Mouse (Mus musculus): Measurements from ENCODE around the gene Atrn. TPM values are rescaled to one million over a fixed set of nuclear protein-coding genes. Genes with fewer than 3 reads are reported as not detected.

Atrn gene
- polyA plus RNA-seq (2017; shearing (Covaris generic)): 1 to 10 TPM; 5.1 to 7.9 (median 7.2) TPM

GRCm38 (mm10) chr2:130905751-130906583 lies at the start of gene Atrn, which contains the start of gene 4930402H24Rik:
TSS of gene Atrn (plus strand) at chr2:130906495.
TSS of gene 4930402H24Rik (minus strand) at chr2:130906406.
- peak; percentile 92 for ATAC-seq

- no peak for ATAC-seq
Observed at GRCm38 (mm10) chr2:130862091-130862490, 44.2 kb upstream of the Atrn start.

- no peak for ATAC-seq
Observed at GRCm38 (mm10) chr2:130870916-130871315, 35.4 kb upstream of the Atrn start.

- no peak for ATAC-seq
Observed at GRCm38 (mm10) chr2:130877376-130877775, 28.9 kb upstream of the Atrn start.

DNA sequence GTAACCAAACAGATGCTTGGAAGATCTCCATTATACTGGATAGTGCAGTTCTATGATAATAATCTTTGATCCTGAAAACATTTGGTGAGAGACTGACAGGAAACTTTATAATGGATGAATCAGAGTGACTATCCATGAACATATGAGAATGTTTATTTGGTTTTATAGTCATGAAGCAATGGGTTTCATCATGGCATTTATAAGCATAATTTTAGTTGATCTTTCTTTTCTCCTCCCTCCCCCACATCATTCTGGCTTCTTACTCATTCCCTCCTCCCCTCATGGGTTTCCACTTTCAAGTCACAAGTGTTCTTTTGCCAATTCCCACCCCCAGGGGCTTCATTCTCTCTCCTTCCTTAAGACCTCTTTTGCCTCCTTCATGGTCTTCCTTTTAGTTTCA lies 19.3 kb upstream of the Atrn start:
- ATAC-seq: no peak

GRCm38 (mm10) chr2:130887456-130887855 lies 18.8 kb upstream of the Atrn start:
- no peak for ATAC-seq

GRCm38 (mm10) chr2:130896944-130897343 lies 9.4 kb upstream of the Atrn start:
- no peak for ATAC-seq

GRCm38 (mm10) chr2:130897856-130898255 lies 8.4 kb upstream of the Atrn start:
- no peak for ATAC-seq

DNA sequence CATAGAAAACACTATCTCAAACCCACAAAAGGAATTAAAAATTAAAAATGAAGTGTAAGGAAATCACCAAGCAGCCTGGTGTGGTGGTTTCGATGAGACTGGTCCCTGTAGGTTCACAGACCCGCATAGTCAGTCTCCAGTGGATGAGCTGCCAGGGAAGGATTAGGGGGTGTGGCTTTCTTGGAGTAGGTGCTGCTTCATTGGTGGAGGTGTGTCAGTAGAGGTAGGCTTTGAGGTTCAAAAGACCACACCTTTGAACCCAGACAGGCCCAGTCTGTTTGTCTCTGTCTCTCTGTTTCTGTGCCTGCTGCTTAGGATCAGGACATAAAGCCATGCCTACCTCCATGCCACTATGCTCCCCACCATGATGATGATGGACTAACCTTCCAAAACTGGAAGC lies 7.5 kb upstream of the Atrn start:
- no peak for ATAC-seq

- ATAC-seq: peak; percentile 23
Observed at GRCm38 (mm10) chr2:130906584-130907315, 455 bp downstream of the Atrn start.

DNA sequence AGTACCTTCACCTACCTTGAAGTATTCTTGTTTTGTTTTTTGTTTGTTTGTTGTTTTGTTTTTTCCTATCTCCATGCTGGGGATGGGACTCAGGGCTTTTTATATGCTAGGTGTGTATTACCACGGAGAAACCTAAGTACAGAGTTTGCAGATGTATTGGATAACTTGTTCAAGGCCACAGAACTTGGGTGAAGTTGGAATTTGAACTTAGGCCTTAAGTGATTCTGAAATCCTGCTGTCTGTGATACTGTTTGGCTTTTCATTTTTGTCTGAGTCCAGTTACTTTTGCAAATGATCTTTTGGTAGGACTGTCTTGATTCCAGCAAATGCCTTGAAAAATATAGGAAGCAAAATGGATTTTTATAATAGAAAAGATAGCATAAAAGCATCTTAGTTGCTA lies 5.4 kb downstream of the Atrn start:
- no peak for ATAC-seq

- ATAC-seq: no peak
Observed at GRCm38 (mm10) chr2:130914873-130915272, 8.6 kb downstream of the Atrn start.

DNA sequence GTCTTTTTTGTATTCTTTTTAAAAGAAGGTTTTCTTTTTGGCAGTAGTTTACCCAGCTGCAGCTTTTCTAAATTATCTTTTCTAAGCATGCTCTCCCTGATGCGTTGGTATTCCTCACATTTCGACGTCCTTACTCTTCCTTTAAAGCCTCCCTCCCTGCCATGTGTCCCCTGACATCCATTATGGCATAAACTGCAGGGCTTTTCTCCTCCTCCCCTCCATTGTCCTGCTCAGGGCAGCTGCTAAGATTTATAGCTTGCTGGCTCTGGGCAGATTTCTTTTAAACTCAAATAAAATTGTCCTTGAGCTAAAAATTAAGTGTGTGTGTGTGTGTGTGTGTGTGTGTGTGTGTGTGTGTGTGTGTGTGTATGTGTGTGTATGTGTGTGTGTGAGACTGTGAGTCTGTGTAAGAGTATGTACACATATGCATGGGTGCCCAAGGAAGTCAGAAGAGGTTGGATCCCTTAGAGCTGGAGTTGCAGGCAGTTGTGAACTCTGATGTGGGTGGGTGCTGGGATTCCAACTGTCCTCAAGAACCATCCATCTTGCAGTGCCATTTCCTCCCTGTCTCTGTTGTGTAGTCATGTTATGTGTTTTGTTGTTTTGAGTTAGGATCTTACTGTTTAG lies 10.3 kb downstream of the Atrn start:
- ATAC-seq: no peak

DNA sequence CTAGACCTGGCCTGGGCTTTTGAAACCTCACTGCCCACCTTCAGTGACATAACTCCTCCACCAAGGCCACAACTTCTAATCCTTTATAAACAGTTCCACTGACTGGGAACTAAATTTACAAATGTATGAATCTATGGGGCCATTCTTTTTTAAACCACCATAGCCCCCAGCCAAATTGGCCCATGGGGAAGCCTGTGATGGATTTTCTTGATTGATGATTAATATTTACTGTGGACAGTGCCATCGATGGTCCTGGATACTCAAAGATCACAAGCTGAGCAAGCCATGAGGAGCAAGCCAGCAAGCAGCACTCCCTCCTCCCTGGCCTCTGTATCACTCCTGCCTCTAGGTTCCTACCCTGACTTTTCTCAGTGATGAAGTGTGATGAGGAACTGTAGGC lies 11.4 kb downstream of the Atrn start:
- no peak for ATAC-seq

DNA sequence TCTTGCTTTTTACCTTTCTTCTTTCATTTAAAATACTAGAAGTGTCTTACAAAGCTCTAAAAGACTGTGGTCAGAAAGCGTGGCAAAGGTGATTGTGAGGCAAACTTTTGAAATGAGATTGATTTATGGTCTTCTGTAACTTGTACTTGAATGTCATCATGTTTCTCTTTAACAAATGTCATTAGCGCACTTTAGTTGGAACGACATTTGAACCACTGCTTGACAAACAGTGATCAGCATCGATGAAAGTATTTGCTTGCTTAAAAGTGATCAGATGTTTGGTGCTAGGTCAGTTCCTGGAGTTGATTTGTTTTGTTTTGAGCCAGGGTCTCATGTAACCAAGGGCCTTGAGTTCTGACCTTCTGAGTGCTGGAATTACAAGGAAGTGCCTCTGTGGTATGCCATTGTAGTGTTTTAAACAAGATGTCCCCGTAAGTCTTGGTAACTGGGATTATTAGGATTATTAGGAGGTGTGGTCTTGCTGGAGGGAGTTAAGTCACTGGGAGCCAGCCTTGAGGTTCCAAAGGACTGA lies 12.8 kb downstream of the Atrn start:
- no peak for ATAC-seq

GRCm38 (mm10) chr2:130924950-130925349 lies 18.7 kb downstream of the Atrn start:
- no peak for ATAC-seq

DNA sequence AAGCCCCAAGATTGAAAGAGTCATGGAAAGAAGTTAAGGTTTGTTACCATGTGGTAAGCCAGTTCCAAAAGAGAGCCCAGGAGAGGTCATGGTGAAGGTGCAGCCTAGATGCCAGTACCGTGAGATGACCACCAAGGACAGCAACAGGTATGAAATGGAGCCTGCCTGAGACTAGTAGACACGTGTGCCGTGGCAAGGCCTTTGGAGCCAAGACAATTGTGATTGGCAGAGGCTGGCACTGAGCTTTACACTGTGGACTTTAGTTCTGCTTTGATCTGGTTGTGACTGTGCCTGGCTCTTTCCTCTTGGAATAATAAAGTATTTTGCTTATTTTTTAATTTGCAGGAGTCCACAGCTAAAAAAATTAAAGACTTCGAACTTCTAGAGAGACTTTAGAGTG lies 21.7 kb downstream of the Atrn start:
- no peak for ATAC-seq

DNA sequence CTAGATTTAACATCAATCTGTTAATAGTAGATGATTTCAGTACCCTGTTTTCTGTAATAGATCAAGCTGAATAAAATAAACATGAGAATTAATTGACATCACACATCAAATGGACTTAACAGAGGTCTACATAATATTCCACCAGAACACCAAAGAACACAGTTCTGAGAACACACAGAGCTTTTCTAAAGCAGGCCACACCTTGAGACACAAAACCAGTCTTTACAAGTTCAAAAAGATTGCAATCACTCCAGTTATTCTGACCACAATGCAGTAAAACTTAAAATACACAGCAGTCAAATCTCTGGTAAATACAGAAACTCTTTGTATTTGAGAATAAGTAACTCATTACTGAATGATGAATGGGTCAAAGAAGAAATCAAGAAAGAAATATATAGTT lies 22.2 kb downstream of the Atrn start:
- ATAC-seq: no peak

DNA sequence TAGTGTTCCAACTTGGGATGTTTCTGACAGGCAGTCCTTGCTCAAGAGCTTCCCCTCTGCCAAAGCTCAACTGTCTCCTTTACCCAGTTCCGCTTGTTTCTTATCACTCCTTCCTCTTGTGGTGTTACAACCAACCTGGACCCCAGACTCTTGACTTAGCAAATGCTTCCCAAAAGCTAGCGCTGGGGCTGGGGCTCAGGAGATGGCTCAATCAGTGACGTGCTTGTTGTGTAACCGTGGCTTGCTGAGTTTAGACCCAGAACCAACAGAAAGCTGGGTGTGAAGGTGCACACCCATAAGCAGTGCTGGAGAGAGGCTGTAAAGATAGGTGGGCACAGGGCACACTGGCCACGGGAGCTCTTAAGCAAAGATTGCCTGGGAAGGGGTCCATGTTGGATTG lies 23.7 kb downstream of the Atrn start:
- ATAC-seq: no peak

DNA sequence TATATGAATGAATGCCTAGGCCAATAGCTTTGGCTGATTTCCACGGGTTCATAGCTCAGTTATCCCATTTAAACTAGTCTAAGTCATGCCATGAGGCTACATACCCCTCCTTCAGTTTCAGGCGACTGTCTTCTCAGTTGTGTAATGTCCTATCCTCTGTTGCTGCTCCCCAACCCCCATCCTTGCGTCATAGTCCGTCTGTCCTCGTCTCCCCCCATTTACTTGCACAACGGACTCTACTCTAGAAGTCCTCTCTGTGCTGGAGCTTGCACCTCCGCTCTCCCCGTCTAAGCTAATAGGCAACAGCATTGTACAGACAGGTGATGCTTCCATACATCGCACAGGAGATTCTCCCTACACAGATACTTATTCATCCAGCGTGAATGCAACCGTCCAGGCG lies 26.6 kb downstream of the Atrn start:
- no peak for ATAC-seq

GRCm38 (mm10) chr2:130949781-130950180 lies 43.5 kb downstream of the Atrn start:
- ATAC-seq: no peak

- peak; percentile 70 for ATAC-seq
Observed at GRCm38 (mm10) chr2:130950548-130950947, 44.3 kb downstream of the Atrn start.

- no peak for ATAC-seq
Observed at GRCm38 (mm10) chr2:130958906-130959305, 52.6 kb downstream of the Atrn start.

Data from inflammation-experienced regulatory T-cells, adult 6 months (primary cell).